Mouse (Mus musculus) 416B (cell line): ENCODE results near the gene Btnl9.
"Not testable (repeated sequence)": the region's sequence is repeated elsewhere in the genome, so short reads cannot be mapped to it uniquely, and the experiment has no call there.

ENCODE experiments used
- DNase-seq: peaks from one replicate; pipeline ENCODE4 v3.0.0; 2011; ENCODE audit warnings: low read depth

Gene Btnl9

DNA sequence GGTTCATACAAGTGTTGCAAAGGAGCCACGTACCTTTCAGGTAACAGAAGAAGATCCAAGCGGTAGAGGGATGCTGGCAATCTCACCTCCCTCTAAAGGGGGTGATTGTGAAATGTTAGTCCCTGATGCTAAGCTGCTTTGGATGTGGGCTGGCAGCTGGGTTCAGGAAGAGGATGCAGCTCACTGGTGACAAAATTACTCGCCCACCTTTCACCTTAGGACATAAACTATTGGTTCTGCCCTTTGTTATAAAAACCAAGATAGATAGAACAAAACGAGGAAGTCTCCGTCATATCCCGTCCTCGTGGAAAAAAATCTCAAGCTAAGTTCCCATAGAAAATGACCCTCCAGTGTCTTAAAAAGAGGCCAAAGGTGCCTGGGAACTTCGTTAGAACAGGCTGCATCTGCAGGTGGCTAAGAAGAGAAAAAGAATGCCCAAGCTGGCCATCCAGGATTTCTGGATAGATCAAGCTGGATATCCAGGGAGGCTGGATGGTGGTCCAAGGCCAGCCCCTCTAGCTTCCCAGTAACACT lies at the start of gene Btnl9:
Btnl9 (minus strand) TSS at position 205 of the 534 bp plus-strand sequence.
- no peak for DNase-seq

- DNase-seq = no peak
Measured at GRCm38 (mm10) chr11:49235459-49236207, 48.7 kb upstream of the Btnl9 start.

DNA sequence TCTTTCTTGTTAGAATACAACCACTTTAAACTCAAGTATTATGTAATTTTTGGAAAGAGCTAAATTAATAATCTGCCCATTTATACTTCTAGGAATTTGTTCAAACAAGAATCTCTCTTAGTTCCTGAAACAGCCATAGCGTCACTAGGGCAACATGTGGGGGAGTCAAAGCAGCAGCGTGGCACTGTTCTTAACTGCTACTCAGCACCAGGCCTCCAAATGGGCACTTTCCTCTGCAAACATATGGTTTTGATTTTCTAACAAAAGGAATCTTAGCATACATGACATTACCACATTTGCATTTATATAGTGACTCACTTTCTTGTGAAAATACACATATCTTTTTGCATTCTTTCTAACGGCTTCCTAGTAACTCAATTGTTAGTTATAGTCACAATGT lies 45.8 kb upstream of the Btnl9 start:
- DNase-seq = no peak

GRCm38 (mm10) chr11:49224455-49224854 lies 37.5 kb upstream of the Btnl9 start:
- no peak for DNase-seq

DNA sequence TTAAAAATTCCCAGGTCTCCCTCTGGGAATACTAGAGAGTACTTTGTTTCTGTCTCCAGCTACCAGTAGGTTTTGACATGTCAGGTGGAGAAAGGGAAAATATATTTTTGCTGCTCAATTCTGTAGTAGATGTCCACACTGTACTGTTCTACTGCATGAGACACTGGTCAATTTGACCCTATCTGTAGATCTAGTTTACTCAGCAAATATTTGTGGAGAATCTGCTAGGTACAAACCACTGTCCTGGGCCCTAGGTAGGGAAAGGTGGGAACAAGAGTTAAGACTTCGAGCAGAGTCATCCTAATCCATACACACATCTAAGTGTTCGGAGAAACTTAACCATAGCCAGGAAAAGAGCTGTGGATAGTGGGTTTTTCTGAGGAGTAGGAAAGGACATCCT lies 32.3 kb upstream of the Btnl9 start:
- no peak for DNase-seq

- DNase-seq = no peak
Measured at GRCm38 (mm10) chr11:49213505-49213904, 26.5 kb upstream of the Btnl9 start.

DNA sequence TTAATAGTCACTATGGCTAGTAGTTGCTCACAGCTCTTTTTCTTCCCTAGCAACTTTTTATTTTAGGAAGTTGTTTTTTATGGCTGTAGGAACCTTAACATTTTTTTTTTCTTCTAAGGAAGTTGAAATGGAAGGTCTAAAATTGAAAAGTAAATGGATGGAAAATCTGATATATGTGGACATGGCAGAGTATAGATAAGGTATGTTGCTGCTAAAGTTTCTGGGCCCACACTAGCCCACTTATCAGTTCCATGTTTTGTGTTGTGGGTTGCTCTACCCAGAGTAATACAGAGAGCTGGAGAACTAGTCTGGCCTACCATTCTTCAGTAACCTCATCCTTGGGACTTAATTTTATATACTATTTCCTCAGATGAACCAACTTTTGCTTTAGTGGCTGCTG lies 25.6 kb upstream of the Btnl9 start:
- no peak for DNase-seq

GRCm38 (mm10) chr11:49207495-49207894 lies 20.5 kb upstream of the Btnl9 start:
- no peak for DNase-seq

- DNase-seq = no peak
Measured at GRCm38 (mm10) chr11:49205080-49205590, 18.2 kb upstream of the Btnl9 start.

- DNase-seq = peak; percentile 90
Measured at GRCm38 (mm10) chr11:49203771-49204497, 17.0 kb upstream of the Btnl9 start.

GRCm38 (mm10) chr11:49203129-49203768 lies 16.3 kb upstream of the Btnl9 start, which contains the start of gene Zfp62:
TSS of gene Zfp62 (plus strand) at chr11:49203292.
- DNase-seq = peak; percentile 96

- peak; percentile 48 for DNase-seq
Measured at GRCm38 (mm10) chr11:49202523-49203061, 15.6 kb upstream of the Btnl9 start.

DNA sequence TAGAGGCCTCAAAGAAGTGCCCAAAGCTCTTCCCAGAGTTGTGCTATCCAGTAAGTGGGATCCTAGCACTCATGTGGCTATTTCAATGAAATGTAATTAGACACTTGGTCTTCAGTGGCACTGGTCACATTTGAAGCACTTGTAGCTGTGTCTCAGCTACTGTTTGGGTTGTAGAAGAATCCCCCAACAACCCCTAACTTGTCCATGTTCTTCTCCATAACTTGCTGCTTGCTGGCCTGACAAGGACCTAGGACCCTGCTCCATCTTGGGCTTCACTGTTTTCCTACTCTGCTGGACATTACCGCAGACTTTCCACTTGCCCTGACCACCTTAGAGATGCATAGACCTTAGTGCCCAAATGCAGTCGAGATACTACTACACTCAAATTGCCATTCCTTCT lies 15.1 kb upstream of the Btnl9 start:
- peak; percentile 51 for DNase-seq

- DNase-seq = peak; percentile 86
Measured at GRCm38 (mm10) chr11:49201142-49201541, 14.2 kb upstream of the Btnl9 start.

DNA sequence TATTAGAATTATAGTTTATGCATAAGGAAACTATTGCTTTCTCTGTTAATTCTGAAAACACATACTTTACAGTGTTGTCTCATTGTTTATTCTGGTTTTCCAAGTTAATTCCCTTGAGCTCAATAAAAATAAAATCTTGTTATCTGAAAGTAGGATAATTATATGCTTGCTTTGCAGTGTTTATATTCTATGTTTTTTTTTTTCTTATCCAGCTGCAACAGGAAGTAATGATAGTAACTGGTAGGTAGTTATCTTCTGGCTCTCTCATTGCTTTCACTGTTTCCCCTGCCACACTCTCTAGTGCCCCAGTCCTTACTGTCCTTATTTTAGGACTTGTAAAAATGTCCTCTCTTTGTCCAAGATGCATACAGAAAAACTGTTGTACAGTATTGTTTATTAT lies 13.7 kb upstream of the Btnl9 start:
- DNase-seq = no peak

GRCm38 (mm10) chr11:49195819-49196322 lies 8.9 kb upstream of the Btnl9 start:
- DNase-seq = no peak

- DNase-seq = not testable (repeated sequence)
Measured at GRCm38 (mm10) chr11:49194771-49195170, 7.8 kb upstream of the Btnl9 start.

DNA sequence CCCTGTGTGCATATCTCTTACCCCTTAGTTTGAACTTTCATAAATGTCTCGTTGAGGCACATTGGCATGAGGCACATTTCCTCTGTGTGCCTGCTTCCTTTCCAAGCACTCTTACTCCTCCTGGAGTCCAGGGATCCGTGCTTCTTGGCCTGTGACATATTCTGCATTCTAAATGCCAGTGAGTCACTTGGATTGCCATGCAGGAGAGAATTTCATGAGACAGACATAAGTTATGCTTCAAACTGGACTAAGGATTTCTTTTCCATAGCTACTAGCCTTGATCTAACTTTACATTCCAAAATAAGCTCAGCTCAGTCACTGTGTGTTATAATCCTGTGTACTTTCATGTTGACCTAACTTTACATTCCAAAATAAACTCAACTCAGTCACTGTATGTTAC lies 4.1 kb upstream of the Btnl9 start:
- DNase-seq = no peak

DNA sequence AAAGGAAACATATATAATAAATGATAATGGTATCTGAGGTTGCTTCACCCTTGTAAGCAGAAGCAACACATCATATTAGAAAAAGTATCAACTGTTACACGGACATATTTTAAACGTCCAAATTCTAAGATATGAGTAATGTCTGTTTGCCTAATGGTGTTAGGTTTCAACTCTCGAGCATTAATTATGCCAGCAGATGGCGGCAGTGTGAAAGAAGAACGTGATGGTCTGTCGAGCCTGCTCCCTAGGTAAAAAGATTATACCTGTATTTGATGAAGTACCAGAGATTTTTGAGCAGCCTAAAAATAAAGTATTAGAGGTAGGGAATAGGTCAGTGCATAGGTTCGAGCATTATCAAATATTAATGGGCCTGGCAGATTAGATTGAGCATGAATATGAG lies 2.8 kb upstream of the Btnl9 start:
- peak; percentile 80 for DNase-seq

DNA sequence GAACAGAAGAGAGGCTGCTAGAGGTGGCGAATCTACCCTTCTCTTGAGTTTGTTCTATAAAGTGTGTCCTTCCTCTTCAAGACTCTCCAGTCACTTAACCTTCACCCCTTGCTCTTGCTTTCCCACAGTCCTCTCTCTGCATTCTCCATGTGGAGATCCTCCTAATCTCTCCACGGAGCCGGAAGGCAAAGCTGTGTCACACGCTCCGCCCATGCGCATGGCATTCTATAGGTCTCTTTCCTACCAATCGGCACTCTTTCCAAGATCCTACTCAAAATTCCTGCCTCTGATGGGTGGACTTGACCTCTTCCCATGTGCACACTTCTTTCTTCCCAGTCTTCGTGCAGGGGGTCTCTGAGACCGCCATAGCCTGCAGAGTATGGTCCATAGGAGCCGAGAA lies 742 bp upstream of the Btnl9 start:
- DNase-seq = no peak

DNA sequence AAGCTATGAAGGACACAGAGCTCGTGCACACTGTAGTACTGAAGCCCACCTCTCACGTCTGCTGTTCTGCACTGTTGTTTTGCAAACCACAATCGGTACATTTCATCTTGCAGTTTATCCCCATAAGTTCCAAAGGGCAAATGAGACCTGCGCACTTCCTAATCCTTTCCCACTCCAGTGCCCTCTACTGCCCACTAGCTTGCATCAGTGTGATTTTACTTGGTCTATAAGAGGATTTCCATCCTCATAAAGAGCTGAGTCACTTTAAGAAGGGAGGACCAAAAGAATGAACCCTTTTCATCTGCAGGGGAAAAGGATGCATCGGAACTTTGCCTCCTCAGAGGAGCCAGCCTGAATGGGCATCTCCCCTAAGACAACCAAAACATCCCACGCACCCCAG lies 507 bp downstream of the Btnl9 start:
- peak; percentile 51 for DNase-seq

GRCm38 (mm10) chr11:49183172-49183571 lies 3.8 kb downstream of the Btnl9 start:
- DNase-seq = no peak
